Mouse (Mus musculus) lung, adult 2 months (tissue): ENCODE measurements around the gene Nup210. TPM values are rescaled to one million over a fixed set of nuclear protein-coding genes. Genes with fewer than 3 reads are reported as not detected.
"Not testable (repeated sequence)": the region's sequence is repeated elsewhere in the genome, so short reads cannot be mapped to it uniquely, and the experiment has no call there.

ENCODE experiments used
- DNase-seq: peaks from one replicate; pipeline ENCODE4 v3.0.0; 2022
- H3K4me1 ChIP-seq: fragments of 200-500 bp; 2 replicates; pipeline ENCODE4 v1.6.1; 2011; ENCODE audit warnings: low read length; ENCODE audit not compliant: control insufficient read depth, insufficient read depth
- H3K4me3 ChIP-seq: fragments of 200-500 bp; replicated peaks from 2 replicates; pipeline ENCODE3; 2011; ENCODE audit warnings: low read depth, mild to moderate bottlenecking, control low read depth, low read length; ENCODE audit errors: extremely low read depth
- CTCF ChIP-seq: fragments of 200-500 bp; IDR thresholded peaks from 2 replicates; pipeline ENCODE4 v1.5.1; 2011; ENCODE audit warnings: mild to moderate bottlenecking, low read length, control low read depth; ENCODE audit not compliant: insufficient read depth
- POLR2A ChIP-seq: fragments of 200-500 bp; IDR thresholded peaks from 2 replicates; pipeline ENCODE4 v1.6.1; 2011; ENCODE audit warnings: low read depth, mild to moderate bottlenecking, control low read depth, low read length, borderline replicate concordance; ENCODE audit errors: extremely low read depth
- WGBS: fragments of 180-500 bp; shearing (Covaris S2); methylation state at CpG from one replicate; pipeline ENCODE4 v1.1.7; 2018; 5-methylcytosine and 5-hydroxymethylcytosine counted together
- polyA plus RNA-seq: library from polyadenylated mRNA; depleted of rRNA; stranded (reverse); fragments of >200 nt; gene quantifications from 2 replicates; pipeline ENCODE4 v1.2.3, GENCODE M21; 2012

Nup210 gene
- polyA plus RNA-seq, 1 experiment = 25.7 TPM

GRCm38 (mm10) chr6:91108917-91109450, 7.6 kb downstream of the Nup210 start:
- no peak for DNase-seq
- WGBS = 48% methylated on average over 2 of the region's 2 CpGs
- Histone ChIP-seq H3K4me1 (peaks cover 12% of the 10 kb centered on the region; the same call in 1 of the 2 replicates), H3K4me3 (no peak overlapping the region)
- TF ChIP-seq CTCF (no peak), POLR2A (no peak)

GRCm38 (mm10) chr6:91108301-91108916, 8.2 kb downstream of the Nup210 start:
- Histone ChIP-seq H3K4me3 (no peak overlapping the region), H3K4me1 (peaks cover 12% of the 10 kb centered on the region; the same call in 1 of the 2 replicates)
- 57% methylated on average over 3 of the region's 3 CpGs for WGBS
- no peak for DNase-seq
- TF ChIP-seq CTCF (no peak), POLR2A (no peak)

DNA sequence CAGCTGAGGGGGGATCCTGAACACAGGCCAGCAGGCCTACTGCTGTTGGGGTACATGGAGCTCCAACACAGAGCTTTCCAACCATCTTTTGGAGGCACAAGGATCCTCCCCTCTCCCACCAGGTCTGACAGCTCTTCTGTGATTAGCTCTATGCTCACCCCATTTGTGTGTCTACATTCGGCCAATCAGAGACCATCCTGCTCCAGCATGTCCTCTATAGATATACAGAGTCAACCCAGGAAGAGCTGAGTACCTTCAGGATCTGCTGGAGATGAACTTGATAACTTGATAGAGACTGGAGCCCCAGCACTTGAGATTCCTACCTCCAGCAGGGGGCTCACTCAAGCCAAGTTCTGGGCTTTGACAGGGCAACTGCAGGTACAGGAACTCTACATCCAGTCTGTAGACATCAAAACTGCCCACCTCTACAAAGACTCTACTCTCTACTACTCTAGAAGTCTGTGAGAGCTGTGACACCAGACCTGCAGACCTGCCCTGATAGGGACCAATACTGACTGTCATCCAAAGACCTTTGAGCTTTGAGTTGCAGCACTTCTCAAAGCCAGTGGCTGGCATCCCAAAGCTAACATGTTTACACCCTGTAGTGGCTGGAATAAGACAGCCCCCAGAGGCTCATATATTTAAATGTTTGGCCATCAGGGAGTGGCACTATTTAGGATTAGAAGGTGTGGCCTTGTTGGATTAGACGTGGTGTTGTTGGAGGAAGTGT, 11.1 kb downstream of the Nup210 start:
- 80% methylated on average over 2 of the region's 2 CpGs for WGBS
- no peak for TF ChIP-seq POLR2A
- 0 out of 2 replicates have a peak, but pooled peaks have one; percentile 32 for TF ChIP-seq CTCF
- Histone ChIP-seq H3K4me1 (0 out of 2 replicates have a peak, but pooled peaks cover 8% of the 10 kb centered on the region), H3K4me3 (no peak overlapping the region)
- no peak for DNase-seq

GRCm38 (mm10) chr6:91104765-91105399, 11.7 kb downstream of the Nup210 start:
- no peak for DNase-seq

GRCm38 (mm10) chr6:91103421-91103820, 13.2 kb downstream of the Nup210 start:
- not testable (repeated sequence) for H3K4me3 ChIP-seq, H3K4me1 ChIP-seq
- WGBS = 91% methylated on average over 1 of the region's 1 CpGs

More at GRCm38 (mm10) chr6:91104765-91105399, 11.7 kb downstream of the Nup210 start:
- TF ChIP-seq CTCF = no peak
- TF ChIP-seq POLR2A = no peak
- Histone ChIP-seq H3K4me3 (no peak overlapping the region), H3K4me1 (0 out of 2 replicates have a peak, but pooled peaks cover 8% of the 10 kb centered on the region)
- WGBS = 65% methylated on average over 3 of the region's 3 CpGs

GRCm38 (mm10) chr6:91100621-91101020, 16.0 kb downstream of the Nup210 start:
- 48% methylated on average over 5 of the region's 5 CpGs for WGBS
- Histone ChIP-seq H3K4me1 (0 out of 2 replicates have a peak, but pooled peaks cover 3% of the 10 kb centered on the region), H3K4me3 (no peak overlapping the region)
- DNase-seq = no peak
- no peak for TF ChIP-seq POLR2A
- TF ChIP-seq CTCF = no peak

More at GRCm38 (mm10) chr6:91103421-91103820, 13.2 kb downstream of the Nup210 start:
- DNase-seq = not testable (repeated sequence)

- 92% methylated on average over 3 of the region's 3 CpGs for WGBS
- H3K4me3 ChIP-seq = no peak overlapping the region
- no peak for DNase-seq
- TF ChIP-seq POLR2A = no peak
- TF ChIP-seq CTCF = no peak
- H3K4me1 ChIP-seq = no peaks in the 10 kb centered on the region
Measured at GRCm38 (mm10) chr6:91097879-91098278, 18.8 kb downstream of the Nup210 start.

DNA sequence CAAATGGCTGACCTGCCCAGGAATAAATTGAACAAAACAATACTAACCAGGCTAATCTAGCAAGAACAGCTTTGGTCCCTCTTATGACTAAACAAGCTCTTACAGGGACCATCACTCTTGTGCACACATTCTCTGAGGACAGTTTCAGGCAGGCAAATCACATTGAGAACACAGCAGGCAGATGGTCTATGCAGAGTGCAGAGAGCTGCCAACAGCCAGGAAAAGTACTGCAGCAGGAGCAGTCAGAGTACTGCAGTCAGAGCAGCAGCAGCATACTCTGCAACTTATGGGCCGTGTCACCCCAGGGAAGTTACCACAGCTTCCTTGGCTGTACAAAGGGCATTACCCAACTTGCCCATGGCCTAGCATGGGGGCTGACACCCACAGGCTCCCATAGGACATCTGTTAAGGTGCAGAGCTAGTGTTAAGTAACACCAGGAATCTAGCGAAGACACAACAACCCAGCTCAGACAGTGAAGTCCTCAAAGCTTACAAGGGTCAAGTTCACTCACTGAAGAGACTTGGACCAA, 21.5 kb downstream of the Nup210 start:
- no peak for DNase-seq
- Histone ChIP-seq H3K4me3 (no peak overlapping the region), H3K4me1 (no peaks in the 10 kb centered on the region)
- no peak for TF ChIP-seq POLR2A
- TF ChIP-seq CTCF = no peak
- WGBS = 82% methylated on average over 2 of the region's 2 CpGs

- no peak for DNase-seq
- Histone ChIP-seq H3K4me3 (no peak overlapping the region), H3K4me1 (no peaks in the 10 kb centered on the region)
- TF ChIP-seq CTCF (no peak), POLR2A (no peak)
- WGBS = 68% methylated on average over 10 of the region's 10 CpGs
Measured at GRCm38 (mm10) chr6:91092216-91092899, 24.3 kb downstream of the Nup210 start.
